Mouse (Mus musculus) kidney, embryonic 14.5 days (tissue): ENCODE results near the gene B4galnt3. TPM values are rescaled to one million over a fixed set of nuclear protein-coding genes. Genes with fewer than 3 reads are reported as not detected.

ENCODE experiments used
- ATAC-seq: fragments of 200-750 bp; cut with Nextera tagmentation; 2 replicates; pipeline ENCODE4 v1.8.0; 2017; ENCODE audit warnings: moderate number of reproducible peaks, mild to moderate bottlenecking, moderate TSS enrichment, moderate library complexity; ENCODE audit not compliant: low FRiP score, low TSS enrichment
- H3K27ac ChIP-seq: fragments of 300-500 bp; sonication (generic); 2 replicates; pipeline ENCODE4 v1.5.1; 2014; ENCODE audit warnings: low read depth, mild to moderate bottlenecking, low read length, moderate library complexity, mixed read lengths
- H3K27me3 ChIP-seq: fragments of 300-500 bp; sonication (generic); 2 replicates; pipeline ENCODE4 v1.6.1; 2014; ENCODE audit warnings: mild to moderate bottlenecking, low read length; ENCODE audit not compliant: control insufficient read depth, insufficient read depth
- H3K36me3 ChIP-seq: fragments of 300-500 bp; sonication (generic); 2 replicates; pipeline ENCODE4 v1.6.1; 2014; ENCODE audit warnings: low read length, mixed read lengths; ENCODE audit not compliant: control insufficient read depth, insufficient read depth
- H3K4me1 ChIP-seq: fragments of 300-500 bp; sonication (generic); 2 replicates; pipeline ENCODE4 v1.6.1; 2014; ENCODE audit warnings: low read length, mixed read lengths; ENCODE audit not compliant: control insufficient read depth, insufficient read depth
- H3K4me2 ChIP-seq: fragments of 300-500 bp; sonication (generic); replicated peaks from 2 replicates; pipeline ENCODE4 v1.6.1; 2014; ENCODE audit warnings: low read depth, mild to moderate bottlenecking, low read length
- H3K4me3 ChIP-seq: fragments of 300-500 bp; sonication (generic); 2 replicates; pipeline ENCODE4 v1.5.1; 2014; ENCODE audit warnings: mild to moderate bottlenecking, low read length
- H3K9ac ChIP-seq: fragments of 300-500 bp; sonication (generic); 2 replicates; pipeline ENCODE4 v1.6.1; 2014; ENCODE audit warnings: low read depth, mild to moderate bottlenecking, low read length, moderate library complexity
- H3K9me3 ChIP-seq: fragments of 300-500 bp; sonication (generic); 2 replicates; pipeline ENCODE4 v1.6.1; 2016; ENCODE audit warnings: low read length; ENCODE audit not compliant: control insufficient read depth
- WGBS: fragments of 180-500 bp; shearing (Covaris S2); extraction: QIAGEN DNeasy Blood & Tissue Kit; methylation state at CpG from one replicate; pipeline ENCODE4 v1.1.7; 2014; 5-methylcytosine and 5-hydroxymethylcytosine counted together
- polyA plus RNA-seq: library from polyadenylated mRNA; unstranded; fragments of >200 nt; fragmentation: Nextera tagmentation; extraction: Ambion mirVana; gene quantifications from 2 replicates; pipeline ENCODE4 v1.2.1, GENCODE M21; 2014

B4galnt3 gene
- polyA plus RNA-seq, 1 experiment from 2014 or later, result 0.45 TPM

- no peak overlapping the region for H3K4me2 ChIP-seq
- no peak overlapping the region for H3K4me3 ChIP-seq
- peaks cover 4% of the 10 kb centered on the region; the same call in 1 of the 2 replicates for H3K4me1 ChIP-seq
- no peak overlapping the region for H3K27ac ChIP-seq
- H3K9ac ChIP-seq, result no peak overlapping the region
- H3K36me3 ChIP-seq, result no peaks in the 10 kb centered on the region
- peak; percentile 38; the same call in 1 of the 2 replicates for ATAC-seq
- H3K27me3 ChIP-seq, result no peaks in the 10 kb centered on the region
- no peaks in the 10 kb centered on the region for H3K9me3 ChIP-seq
- WGBS, result 20% methylated on average over 6 of the region's 6 CpGs
Observed at GRCm38 (mm10) chr6:120222669-120223068, 71.7 kb downstream of the B4galnt3 start.

- Histone ChIP-seq H3K27me3 (no peaks in the 10 kb centered on the region), H3K4me1 (no peaks in the 10 kb centered on the region), H3K4me3 (no peak overlapping the region), H3K27ac (no peak overlapping the region), H3K9ac (no peak overlapping the region), H3K9me3 (no peaks in the 10 kb centered on the region), H3K4me2 (no peak overlapping the region), H3K36me3 (no peaks in the 10 kb centered on the region)
- ATAC-seq, result no peak
- WGBS, result 79% methylated on average over 2 of the region's 2 CpGs
Observed at GRCm38 (mm10) chr6:120219281-120219680, 75.1 kb downstream of the B4galnt3 start.

DNA sequence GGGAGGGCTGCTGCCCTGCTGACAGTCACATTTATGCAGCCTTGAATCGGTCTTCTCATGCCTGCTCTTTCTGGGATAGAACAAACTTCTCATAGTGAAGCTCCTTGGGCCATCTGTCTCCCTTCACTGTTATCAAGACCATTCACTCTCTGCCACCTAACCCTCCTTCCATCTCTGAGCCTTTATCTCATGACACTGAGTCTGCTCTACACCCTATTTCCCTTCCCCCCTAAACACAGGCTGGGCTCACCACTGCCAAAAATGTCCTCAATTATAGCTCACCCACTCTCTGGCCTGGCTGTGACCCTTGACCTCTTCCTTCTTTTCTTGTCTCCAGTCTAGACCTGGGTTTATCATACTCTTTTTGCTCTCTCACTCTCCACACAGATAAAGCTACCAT lies 77.7 kb downstream of the B4galnt3 start:
- Histone ChIP-seq H3K36me3 (no peaks in the 10 kb centered on the region), H3K4me1 (no peaks in the 10 kb centered on the region), H3K4me3 (no peak overlapping the region), H3K27me3 (no peaks in the 10 kb centered on the region), H3K9me3 (no peaks in the 10 kb centered on the region), H3K9ac (no peak overlapping the region), H3K4me2 (no peak overlapping the region), H3K27ac (no peak overlapping the region)
- ATAC-seq, result no peak
- 79% methylated on average over 1 of the region's 1 CpGs for whole genome bisulfite sequencing

- 77% methylated on average over 6 of the region's 6 CpGs for WGBS
- Histone ChIP-seq H3K27me3 (no peaks in the 10 kb centered on the region), H3K36me3 (no peaks in the 10 kb centered on the region), H3K9me3 (no peaks in the 10 kb centered on the region), H3K4me2 (no peak overlapping the region), H3K27ac (no peak overlapping the region), H3K9ac (no peak overlapping the region), H3K4me3 (no peak overlapping the region), H3K4me1 (no peaks in the 10 kb centered on the region)
- ATAC-seq, result no peak
Observed at GRCm38 (mm10) chr6:120211536-120211935, 82.8 kb downstream of the B4galnt3 start.

- Histone ChIP-seq H3K9ac (no peak overlapping the region), H3K4me2 (no peak overlapping the region), H3K4me1 (0 out of 2 replicates have a peak, but pooled peaks cover 4% of the 10 kb centered on the region), H3K9me3 (no peaks in the 10 kb centered on the region), H3K27ac (no peak overlapping the region), H3K36me3 (no peaks in the 10 kb centered on the region), H3K4me3 (no peak overlapping the region), H3K27me3 (no peaks in the 10 kb centered on the region)
- ATAC-seq, result no peak
- WGBS, result 86% methylated on average over 5 of the region's 5 CpGs
Observed at GRCm38 (mm10) chr6:120206586-120206985, 87.8 kb downstream of the B4galnt3 start.

GRCm38 (mm10) chr6:120202406-120202805 lies 92.0 kb downstream of the B4galnt3 start:
- no peak for ATAC-seq
- Histone ChIP-seq H3K4me1 (0 out of 2 replicates have a peak, but pooled peaks cover 4% of the 10 kb centered on the region), H3K36me3 (no peaks in the 10 kb centered on the region), H3K27ac (no peak overlapping the region), H3K4me2 (no peak overlapping the region), H3K9ac (no peak overlapping the region), H3K4me3 (no peak overlapping the region), H3K9me3 (no peaks in the 10 kb centered on the region), H3K27me3 (no peaks in the 10 kb centered on the region)
- WGBS, result 57% methylated on average over 8 of the region's 8 CpGs

GRCm38 (mm10) chr6:120201956-120202355 lies 92.4 kb downstream of the B4galnt3 start:
- Histone ChIP-seq H3K9me3 (no peaks in the 10 kb centered on the region), H3K4me3 (no peak overlapping the region), H3K9ac (no peak overlapping the region), H3K36me3 (no peaks in the 10 kb centered on the region), H3K27me3 (no peaks in the 10 kb centered on the region), H3K4me1 (0 out of 2 replicates have a peak, but pooled peaks cover 4% of the 10 kb centered on the region), H3K27ac (no peak overlapping the region), H3K4me2 (no peak overlapping the region)
- ATAC-seq, result no peak
- WGBS, result 22% methylated on average over 6 of the region's 6 CpGs

- H3K4me1 ChIP-seq, result 0 out of 2 replicates have a peak, but pooled peaks cover 4% of the 10 kb centered on the region
- 38% methylated on average over 10 of the region's 10 CpGs for WGBS
- no peak for ATAC-seq
- H3K36me3 ChIP-seq, result no peaks in the 10 kb centered on the region
- no peaks in the 10 kb centered on the region for H3K9me3 ChIP-seq
- no peaks in the 10 kb centered on the region for H3K27me3 ChIP-seq
- H3K27ac ChIP-seq, result no peak overlapping the region
- no peak overlapping the region for H3K9ac ChIP-seq
- no peak overlapping the region for H3K4me2 ChIP-seq
- no peak overlapping the region for H3K4me3 ChIP-seq
Observed at GRCm38 (mm10) chr6:120199638-120200394, 94.5 kb downstream of the B4galnt3 start.

DNA sequence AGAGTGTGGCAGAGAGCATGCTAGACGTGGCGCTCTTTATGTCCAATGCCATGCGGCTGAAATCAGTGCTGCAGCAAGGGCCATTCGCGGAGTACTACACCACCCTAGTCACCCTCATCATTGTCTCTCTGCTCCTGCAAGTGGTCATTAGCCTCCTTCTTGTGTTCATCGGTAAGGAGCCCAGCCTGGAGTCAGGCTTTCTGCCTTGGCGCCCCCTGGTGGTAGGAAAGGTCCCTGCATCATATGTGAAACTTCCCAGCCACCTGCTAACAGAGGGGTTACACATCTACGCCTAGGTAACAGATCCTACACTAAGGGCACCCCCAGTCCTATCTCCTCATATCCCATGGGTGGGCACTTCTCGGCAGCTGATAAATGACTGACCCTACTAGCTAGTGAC lies 96.4 kb downstream of the B4galnt3 start:
- ATAC-seq, result peak; percentile 29; the same call in 1 of the 2 replicates
- no peaks in the 10 kb centered on the region for H3K9me3 ChIP-seq

More for the DNA sequence above, 96.4 kb downstream of the B4galnt3 start:
- Histone ChIP-seq H3K4me1 (0 out of 2 replicates have a peak, but pooled peaks cover 4% of the 10 kb centered on the region), H3K4me3 (no peak overlapping the region), H3K4me2 (no peak overlapping the region), H3K27ac (no peak overlapping the region), H3K27me3 (no peaks in the 10 kb centered on the region), H3K9ac (no peak overlapping the region), H3K36me3 (no peaks in the 10 kb centered on the region)
- 37% methylated on average over 9 of the region's 9 CpGs for whole genome bisulfite sequencing
